Mouse (Mus musculus): ENCODE results near the gene Tas2r126. TPM values are rescaled to one million over a fixed set of nuclear protein-coding genes. Genes with fewer than 3 reads are reported as not detected.

Tas2r126 gene
- not detected in 2 replicates for polyA plus RNA-seq (2012; rRNA removed)

GRCm38 (mm10) chr6:42434446-42434845, at the start of gene Tas2r126:
Tas2r126 (plus strand) TSS chr6:42434535.
- Histone ChIP-seq H3K27ac (ENCODE audit: control insufficient read depth, insufficient read depth, low read depth, low read length) (no peak within 1 kb of the TSS), H3K27me3 (ENCODE audit: control insufficient read depth, insufficient read depth, low read length) (no peaks in the 10 kb centered on the region), H3K36me3 (ENCODE audit: control insufficient read depth, insufficient read depth, low read length) (no peaks in the 10 kb centered on the region), H3K4me1 (ENCODE audit: control insufficient read depth, insufficient read depth, low read length) (no peaks in the 10 kb centered on the region), H3K4me3 (ENCODE audit: control insufficient read depth, low read depth, low read length) (no peak within 1 kb of the TSS)
- no peak for TF ChIP-seq POLR2A (IDR thresholded peaks at IDR 0.05; ENCODE audit: control insufficient read depth, low read depth, low read length)
- TF ChIP-seq CTCF (IDR thresholded peaks at IDR 0.05; ENCODE audit: control insufficient read depth, insufficient read depth, insufficient replicate concordance, low read depth, low read length), result no peak

DNA sequence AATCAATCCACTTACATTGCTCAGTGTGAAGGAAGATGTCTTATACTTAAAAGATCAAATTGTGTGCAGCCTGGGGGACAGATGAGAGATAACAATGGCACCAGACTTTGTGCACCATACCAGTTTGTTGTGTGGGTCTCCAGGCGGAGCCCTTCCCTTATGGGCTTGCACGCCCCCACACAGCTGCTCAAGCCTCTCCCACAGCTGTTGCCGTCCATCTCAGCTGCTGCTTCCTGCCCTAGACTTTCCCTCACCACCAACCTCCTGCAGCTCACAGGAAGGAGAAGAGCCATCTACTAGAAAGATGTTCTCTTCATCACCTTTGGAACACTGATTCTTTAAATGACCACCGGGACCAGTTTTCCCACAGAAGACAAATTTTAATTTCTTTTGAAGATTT, 48.7 kb upstream of the Tas2r126 start:
- Histone ChIP-seq H3K27ac (ENCODE audit: control insufficient read depth, insufficient read depth, low read depth, low read length) (no peak overlapping the region), H3K36me3 (ENCODE audit: control insufficient read depth, insufficient read depth, low read length) (no peaks in the 10 kb centered on the region), H3K4me1 (ENCODE audit: control insufficient read depth, insufficient read depth, low read length) (peaks cover 2% of the 10 kb centered on the region; the same call in 1 of the 2 replicates), H3K4me3 (ENCODE audit: control insufficient read depth, low read depth, low read length) (no peak overlapping the region), H3K27me3 (ENCODE audit: control insufficient read depth, insufficient read depth, low read length) (no peaks in the 10 kb centered on the region)
- TF ChIP-seq CTCF (IDR thresholded peaks at IDR 0.05; ENCODE audit: control insufficient read depth, insufficient read depth, insufficient replicate concordance, low read depth, low read length), result no peak
- no peak for TF ChIP-seq POLR2A (IDR thresholded peaks at IDR 0.05; ENCODE audit: control insufficient read depth, low read depth, low read length)

DNA sequence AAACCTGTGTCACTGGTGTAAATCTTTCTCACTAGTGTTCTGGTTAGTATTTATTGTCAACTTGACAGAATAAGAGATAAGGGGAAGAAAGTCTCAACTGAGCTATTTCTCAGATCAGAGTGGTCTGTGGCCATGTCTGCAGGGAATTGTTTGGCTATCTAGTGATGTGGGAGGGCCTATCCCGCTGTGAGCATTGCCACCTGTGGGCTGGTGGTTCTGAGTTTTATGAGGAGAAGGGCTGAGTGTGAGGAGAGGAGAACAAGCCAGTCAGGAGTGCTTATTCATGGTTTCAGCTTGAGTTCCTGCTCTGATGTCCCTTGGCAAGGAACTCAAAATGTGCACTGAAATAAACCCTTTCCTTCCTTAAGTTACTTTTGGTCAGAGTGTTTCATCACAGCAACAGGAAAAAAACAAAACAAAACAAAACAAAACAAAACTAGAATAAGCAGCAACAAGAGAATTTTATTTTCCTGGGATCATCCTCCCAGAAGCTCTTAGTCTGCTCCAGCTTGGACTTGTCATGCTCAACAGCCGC, 42.5 kb upstream of the Tas2r126 start:
- H3K36me3 ChIP-seq (ENCODE audit: control insufficient read depth, insufficient read depth, low read length), result no peaks in the 10 kb centered on the region
- no peak overlapping the region for H3K27ac ChIP-seq (ENCODE audit: control insufficient read depth, insufficient read depth, low read depth, low read length)
- no peak overlapping the region for H3K4me3 ChIP-seq (ENCODE audit: control insufficient read depth, low read depth, low read length)
- no peaks in the 10 kb centered on the region for H3K27me3 ChIP-seq (ENCODE audit: control insufficient read depth, insufficient read depth, low read length)
- TF ChIP-seq POLR2A (IDR thresholded peaks at IDR 0.05; ENCODE audit: control insufficient read depth, low read depth, low read length) (no peak), CTCF (IDR thresholded peaks at IDR 0.05; ENCODE audit: control insufficient read depth, insufficient read depth, insufficient replicate concordance, low read depth, low read length) (no peak)
- no peaks in the 10 kb centered on the region for H3K4me1 ChIP-seq (ENCODE audit: control insufficient read depth, insufficient read depth, low read length)

DNA sequence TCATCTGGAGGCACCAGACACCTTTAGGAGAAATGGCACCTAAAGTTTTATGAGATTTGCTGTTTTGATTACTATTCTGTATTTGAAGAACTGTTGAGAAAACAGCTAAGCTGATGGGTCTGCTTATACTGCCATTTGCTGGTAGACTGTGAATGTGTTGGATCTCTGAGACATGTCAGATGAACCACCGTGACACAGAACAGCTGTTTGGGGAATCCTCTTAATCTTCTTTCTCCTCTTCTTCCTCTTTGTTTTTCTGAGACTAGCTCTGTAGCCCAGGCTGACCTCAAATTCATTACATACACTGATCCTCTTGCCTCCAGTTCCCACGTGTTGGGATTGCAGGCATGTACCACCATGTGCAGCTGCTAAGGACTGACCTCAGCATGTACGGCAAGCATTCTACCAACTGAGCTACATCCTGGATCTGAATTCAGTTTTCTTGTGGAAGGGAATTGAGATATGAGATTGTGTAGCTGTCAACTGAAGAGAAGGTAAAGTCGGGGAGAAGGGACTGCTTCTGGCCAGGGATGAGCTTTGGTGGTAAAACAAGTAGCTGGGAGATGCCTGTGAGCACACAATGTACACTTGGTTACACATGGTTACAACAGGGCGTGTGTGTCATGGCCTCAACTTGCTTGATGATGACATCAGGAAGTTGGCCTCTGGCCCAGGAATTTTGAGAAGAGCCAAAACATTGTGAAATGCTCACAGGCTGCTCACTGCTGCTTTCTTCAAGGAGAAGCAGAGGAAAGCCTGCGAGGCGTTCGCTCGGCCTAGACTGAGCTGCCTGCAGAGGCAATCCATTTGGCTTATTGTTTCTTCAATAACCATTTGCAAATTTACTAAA, 38.1 kb upstream of the Tas2r126 start:
- TF ChIP-seq CTCF (IDR thresholded peaks at IDR 0.05; ENCODE audit: control insufficient read depth, insufficient read depth, insufficient replicate concordance, low read depth, low read length) (no peak), POLR2A (IDR thresholded peaks at IDR 0.05; ENCODE audit: control insufficient read depth, low read depth, low read length) (no peak)
- peak overlapping the region; percentile 24; the same call in 1 of the 2 replicates for H3K4me3 ChIP-seq (ENCODE audit: control insufficient read depth, low read depth, low read length)
- peak overlapping the region; percentile 27; the same call in 1 of the 2 replicates for H3K27ac ChIP-seq (ENCODE audit: control insufficient read depth, insufficient read depth, low read depth, low read length)
- no peaks in the 10 kb centered on the region for H3K27me3 ChIP-seq (ENCODE audit: control insufficient read depth, insufficient read depth, low read length)
- H3K36me3 ChIP-seq (ENCODE audit: control insufficient read depth, insufficient read depth, low read length), result no peaks in the 10 kb centered on the region
- H3K4me1 ChIP-seq (ENCODE audit: control insufficient read depth, insufficient read depth, low read length), result no peaks in the 10 kb centered on the region

DNA sequence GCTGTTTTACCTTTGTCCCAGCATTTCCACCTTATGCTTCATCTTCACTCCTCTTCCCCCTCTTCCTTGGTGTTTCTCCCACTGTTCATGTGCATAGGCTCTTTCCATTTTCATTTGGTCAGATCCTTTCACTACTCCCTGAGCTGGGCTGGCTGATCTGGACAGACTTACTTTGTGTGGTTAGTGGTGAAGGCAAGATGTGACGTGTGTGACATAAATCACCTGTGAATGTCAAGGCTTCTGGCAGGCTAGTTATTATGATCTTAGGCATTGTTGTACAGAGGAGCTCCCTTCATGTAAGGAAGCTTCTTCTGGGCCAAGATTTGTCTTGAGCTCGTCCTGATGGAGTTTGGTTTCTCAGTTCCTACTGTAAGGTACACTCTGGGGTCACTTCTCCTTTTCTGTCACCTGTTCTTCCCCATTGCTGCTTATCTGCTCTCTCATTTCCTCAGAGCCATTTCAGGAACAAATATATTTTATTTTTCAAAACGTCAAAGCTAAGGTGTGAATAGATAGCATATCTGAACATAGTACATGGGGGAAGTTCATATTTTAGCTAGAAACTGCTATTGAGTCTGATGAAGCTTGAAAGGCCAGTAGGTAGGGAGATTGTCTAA, 37.2 kb upstream of the Tas2r126 start:
- Histone ChIP-seq H3K27me3 (ENCODE audit: control insufficient read depth, insufficient read depth, low read length) (no peaks in the 10 kb centered on the region), H3K4me3 (ENCODE audit: control insufficient read depth, low read depth, low read length) (no peak overlapping the region), H3K36me3 (ENCODE audit: control insufficient read depth, insufficient read depth, low read length) (no peaks in the 10 kb centered on the region), H3K4me1 (ENCODE audit: control insufficient read depth, insufficient read depth, low read length) (no peaks in the 10 kb centered on the region), H3K27ac (ENCODE audit: control insufficient read depth, insufficient read depth, low read depth, low read length) (no peak overlapping the region)
- TF ChIP-seq CTCF (IDR thresholded peaks at IDR 0.05; ENCODE audit: control insufficient read depth, insufficient read depth, insufficient replicate concordance, low read depth, low read length) (no peak), POLR2A (IDR thresholded peaks at IDR 0.05; ENCODE audit: control insufficient read depth, low read depth, low read length) (no peak)

- no peaks in the 10 kb centered on the region for H3K4me1 ChIP-seq (ENCODE audit: control insufficient read depth, insufficient read depth, low read length)
- H3K27me3 ChIP-seq (ENCODE audit: control insufficient read depth, insufficient read depth, low read length), result no peaks in the 10 kb centered on the region
- no peak overlapping the region for H3K27ac ChIP-seq (ENCODE audit: control insufficient read depth, insufficient read depth, low read depth, low read length)
- no peak for TF ChIP-seq CTCF (IDR thresholded peaks at IDR 0.05; ENCODE audit: control insufficient read depth, insufficient read depth, insufficient replicate concordance, low read depth, low read length)
- TF ChIP-seq POLR2A (IDR thresholded peaks at IDR 0.05; ENCODE audit: control insufficient read depth, low read depth, low read length), result no peak
- H3K4me3 ChIP-seq (ENCODE audit: control insufficient read depth, low read depth, low read length), result no peak overlapping the region
- H3K36me3 ChIP-seq (ENCODE audit: control insufficient read depth, insufficient read depth, low read length), result no peaks in the 10 kb centered on the region
These were observed 36.0 kb upstream of the Tas2r126 start for GRCm38 (mm10) chr6:42398285-42398684.

GRCm38 (mm10) chr6:42398998-42399397, 35.3 kb upstream of the Tas2r126 start:
- TF ChIP-seq CTCF (IDR thresholded peaks at IDR 0.05; ENCODE audit: control insufficient read depth, insufficient read depth, insufficient replicate concordance, low read depth, low read length) (no peak), POLR2A (IDR thresholded peaks at IDR 0.05; ENCODE audit: control insufficient read depth, low read depth, low read length) (no peak)
- no peak overlapping the region for H3K4me3 ChIP-seq (ENCODE audit: control insufficient read depth, low read depth, low read length)

More at GRCm38 (mm10) chr6:42398998-42399397, 35.3 kb upstream of the Tas2r126 start:
- Histone ChIP-seq H3K27ac (ENCODE audit: control insufficient read depth, insufficient read depth, low read depth, low read length) (no peak overlapping the region), H3K36me3 (ENCODE audit: control insufficient read depth, insufficient read depth, low read length) (no peaks in the 10 kb centered on the region), H3K4me1 (ENCODE audit: control insufficient read depth, insufficient read depth, low read length) (no peaks in the 10 kb centered on the region), H3K27me3 (ENCODE audit: control insufficient read depth, insufficient read depth, low read length) (no peaks in the 10 kb centered on the region)
